Mouse (Mus musculus) bone marrow macrophage, adult 2 months (primary cell): ENCODE data around the gene Gm20388. TPM values are rescaled to one million over a fixed set of nuclear protein-coding genes. Genes with fewer than 3 reads are reported as not detected.

Experiments
- H3K27ac ChIP-seq: 2 replicates; pipeline ENCODE4 v1.5.1; 2012; ENCODE audit warnings: low read depth, low read length; ENCODE audit not compliant: insufficient read depth
- H3K4me1 ChIP-seq: 2 replicates; pipeline ENCODE4 v1.6.1; 2012; ENCODE audit warnings: low read length; ENCODE audit not compliant: control insufficient read depth, insufficient read depth
- H3K4me3 ChIP-seq: 2 replicates; pipeline ENCODE4 v1.5.1; 2012; ENCODE audit warnings: mild to moderate bottlenecking, low read length, moderate library complexity; ENCODE audit not compliant: insufficient read depth
- CTCF ChIP-seq: IDR thresholded peaks from 2 replicates; pipeline ENCODE4 v1.5.1; 2012; ENCODE audit warnings: low read depth, mild to moderate bottlenecking, low read length, moderate library complexity
- POLR2A ChIP-seq: IDR thresholded peaks from 2 replicates; pipeline ENCODE4 v1.6.1; 2012; ENCODE audit warnings: mild to moderate bottlenecking, low read depth, low read length, borderline replicate concordance
- polyA plus RNA-seq: library from polyadenylated mRNA; stranded (reverse); fragments of >200 nt; gene quantifications from 2 replicates; pipeline ENCODE4 v1.2.4, GENCODE M21; 2012; ENCODE audit not compliant: missing spikeins, insufficient read depth, insufficient read length

The Gm20388 gene
- polyA plus RNA-seq, 1 experiment, result 32.7 TPM

DNA sequence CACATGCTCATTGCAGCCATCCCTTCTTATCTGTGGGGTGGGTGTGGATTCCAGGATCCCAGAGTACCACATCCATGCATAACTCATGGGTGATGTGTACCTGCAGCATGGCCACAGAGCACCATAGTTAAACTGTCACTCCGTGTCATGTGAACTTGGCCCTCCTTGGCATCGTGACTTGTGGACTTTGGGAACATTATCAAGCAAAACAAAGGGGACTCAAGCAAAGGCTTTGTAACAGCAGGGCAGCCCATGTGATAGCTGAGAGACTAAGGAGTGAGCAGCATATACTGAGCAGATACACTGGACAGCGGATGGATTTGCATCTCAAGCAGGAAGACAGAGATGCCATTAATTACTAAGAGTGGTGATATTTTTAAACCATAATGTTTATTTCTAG is 2188.1 kb downstream of the Gm20388 start:
- Histone ChIP-seq H3K4me1 (peaks cover 2% of the 10 kb centered on the region; the same call in 1 of the 2 replicates), H3K4me3 (no peak overlapping the region), H3K27ac (no peak overlapping the region)
- no peak for TF ChIP-seq POLR2A

DNA sequence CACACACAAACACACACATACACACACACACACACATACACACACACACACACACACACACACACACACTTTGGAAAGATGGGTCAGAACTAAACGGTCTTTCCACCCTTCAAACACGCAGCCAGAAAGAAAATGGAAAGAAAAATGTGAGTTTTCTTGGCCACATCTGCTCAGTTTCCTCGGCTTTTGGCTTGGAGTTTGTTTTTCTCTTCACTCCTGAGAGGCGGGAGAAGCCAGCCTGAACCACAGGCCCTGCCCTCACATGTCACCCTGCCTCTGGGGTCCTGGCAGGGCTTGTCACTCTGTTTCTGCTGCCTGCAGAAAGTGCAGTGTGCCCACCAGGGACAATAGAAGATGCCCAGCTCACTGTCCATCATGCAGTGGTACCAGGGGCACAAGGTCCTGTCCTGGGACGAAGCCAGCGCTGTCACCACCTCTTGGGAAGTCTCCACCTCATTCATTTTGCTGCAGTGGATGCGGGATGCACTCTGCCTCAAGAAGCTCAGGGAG is 2189.1 kb downstream of the Gm20388 start:
- Histone ChIP-seq H3K4me1 (peaks cover 2% of the 10 kb centered on the region; the same call in 1 of the 2 replicates), H3K4me3 (no peak overlapping the region), H3K27ac (no peak overlapping the region)
- TF ChIP-seq CTCF, result no peak
- TF ChIP-seq POLR2A, result no peak

DNA sequence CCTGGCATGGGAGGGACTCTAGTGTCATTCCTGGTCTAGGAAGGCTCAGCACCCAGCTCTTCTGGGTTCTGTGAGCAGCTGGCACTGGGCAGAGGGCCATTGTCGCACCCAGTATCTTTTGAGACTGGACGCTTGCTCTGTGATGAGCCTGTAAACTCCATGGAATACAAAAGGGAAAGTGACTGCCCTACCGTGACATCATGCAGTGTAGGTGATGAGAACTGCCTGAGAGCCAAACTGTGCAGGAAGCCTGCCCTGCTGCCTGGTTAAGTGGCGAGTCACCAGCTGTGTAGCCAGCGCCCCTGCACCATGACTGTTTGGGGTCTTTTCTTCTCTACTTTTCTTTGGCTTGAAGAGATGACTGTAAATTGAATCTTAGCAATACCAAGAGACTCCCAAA is 2191.2 kb downstream of the Gm20388 start:
- peaks cover 11% of the 10 kb centered on the region for H3K4me1 ChIP-seq
- H3K4me3 ChIP-seq, result no peak overlapping the region
- no peak for TF ChIP-seq POLR2A
- TF ChIP-seq CTCF, result no peak
- no peak overlapping the region for H3K27ac ChIP-seq

DNA sequence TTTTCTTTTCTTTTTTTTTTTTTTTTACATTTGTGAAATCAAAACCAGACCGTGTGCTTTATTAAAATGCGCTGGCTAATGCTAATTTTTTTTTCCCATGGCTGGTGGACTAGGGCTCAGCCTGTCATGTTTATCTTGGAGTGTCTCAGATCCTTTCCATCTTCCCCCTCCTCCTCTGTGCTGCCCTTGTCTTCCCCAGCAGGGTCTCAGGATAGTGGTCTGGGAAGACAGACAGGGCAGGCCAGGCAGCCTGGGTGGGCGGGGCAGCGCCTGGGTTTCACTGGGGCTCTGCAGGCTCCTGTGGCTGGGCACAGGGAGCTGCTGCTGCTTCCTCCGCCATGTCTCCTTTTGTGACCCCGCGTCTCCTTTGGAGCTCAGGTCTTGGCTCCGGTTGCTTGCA is 2191.6 kb downstream of the Gm20388 start:
- Histone ChIP-seq H3K4me3 (no peak overlapping the region), H3K27ac (no peak overlapping the region), H3K4me1 (peaks cover 14% of the 10 kb centered on the region)
- no peak for TF ChIP-seq CTCF
- TF ChIP-seq POLR2A, result no peak

DNA sequence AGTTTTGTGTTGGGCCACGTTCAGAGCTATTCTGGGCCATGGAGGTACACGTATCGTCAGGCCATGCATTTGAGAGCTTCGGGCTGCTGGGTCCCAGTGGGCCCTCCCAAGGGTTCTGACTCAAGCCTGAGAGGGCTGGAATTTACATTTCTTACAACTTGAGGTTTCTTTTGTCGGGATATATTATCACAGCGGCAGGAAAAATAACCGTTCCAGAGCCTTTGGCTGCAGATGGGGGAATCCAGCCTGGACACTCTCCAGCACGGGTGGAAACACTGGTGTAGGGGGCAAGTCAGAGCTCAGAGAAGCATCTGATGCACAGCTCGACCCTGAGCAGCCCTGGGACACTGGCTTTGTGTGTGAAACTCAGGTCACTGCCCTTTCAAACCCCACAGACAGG is 2192.6 kb downstream of the Gm20388 start:
- Histone ChIP-seq H3K27ac (no peak overlapping the region), H3K4me3 (no peak overlapping the region), H3K4me1 (peaks cover 14% of the 10 kb centered on the region)
- no peak for TF ChIP-seq POLR2A
- TF ChIP-seq CTCF, result no peak

DNA sequence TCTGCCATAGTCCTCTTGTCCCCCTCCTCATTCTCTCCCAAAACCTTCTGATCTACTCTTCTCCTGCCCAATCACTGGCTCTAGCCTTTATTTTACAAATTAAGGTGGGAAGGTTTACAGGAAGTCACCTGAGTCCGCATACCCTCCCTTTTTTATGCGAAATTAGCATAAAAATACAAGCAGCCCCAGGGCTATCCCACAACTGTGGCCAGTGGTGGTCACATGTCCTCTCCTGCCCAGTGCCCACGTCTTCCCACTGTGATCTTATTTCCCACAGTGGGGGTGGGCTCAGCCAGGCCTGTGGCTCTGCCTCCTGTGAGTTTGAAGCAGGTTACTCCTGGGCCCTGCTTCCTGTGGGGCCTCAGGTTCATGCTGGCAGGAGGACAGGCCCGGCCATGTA is 2194.0 kb downstream of the Gm20388 start:
- no peak overlapping the region for H3K4me3 ChIP-seq
- no peak overlapping the region for H3K27ac ChIP-seq
- TF ChIP-seq POLR2A, result no peak
- no peak for TF ChIP-seq CTCF
- H3K4me1 ChIP-seq, result peaks cover 14% of the 10 kb centered on the region

DNA sequence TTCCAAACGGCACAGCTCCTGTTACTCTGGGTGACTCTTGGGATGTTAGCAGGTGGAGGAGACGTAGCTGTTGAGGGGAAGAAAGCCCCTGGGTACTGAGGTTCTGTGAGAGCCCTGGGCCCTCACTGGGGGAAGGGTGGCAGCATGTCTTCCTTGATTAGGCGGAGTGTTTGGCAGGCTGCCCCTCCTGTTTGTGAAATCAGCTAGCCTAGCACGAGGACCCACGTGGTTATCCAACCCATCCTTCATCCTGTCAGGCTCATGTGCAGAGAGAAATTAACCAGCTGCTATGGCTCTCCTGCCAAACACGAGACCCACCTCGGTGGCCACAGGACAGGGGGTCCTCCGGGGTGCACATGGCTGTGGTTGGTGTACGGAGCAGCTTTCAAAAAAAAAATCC is 2195.6 kb downstream of the Gm20388 start:
- no peak for TF ChIP-seq CTCF
- no peak for TF ChIP-seq POLR2A
- no peak overlapping the region for H3K27ac ChIP-seq
- peaks cover 21% of the 10 kb centered on the region for H3K4me1 ChIP-seq
- H3K4me3 ChIP-seq, result no peak overlapping the region

DNA sequence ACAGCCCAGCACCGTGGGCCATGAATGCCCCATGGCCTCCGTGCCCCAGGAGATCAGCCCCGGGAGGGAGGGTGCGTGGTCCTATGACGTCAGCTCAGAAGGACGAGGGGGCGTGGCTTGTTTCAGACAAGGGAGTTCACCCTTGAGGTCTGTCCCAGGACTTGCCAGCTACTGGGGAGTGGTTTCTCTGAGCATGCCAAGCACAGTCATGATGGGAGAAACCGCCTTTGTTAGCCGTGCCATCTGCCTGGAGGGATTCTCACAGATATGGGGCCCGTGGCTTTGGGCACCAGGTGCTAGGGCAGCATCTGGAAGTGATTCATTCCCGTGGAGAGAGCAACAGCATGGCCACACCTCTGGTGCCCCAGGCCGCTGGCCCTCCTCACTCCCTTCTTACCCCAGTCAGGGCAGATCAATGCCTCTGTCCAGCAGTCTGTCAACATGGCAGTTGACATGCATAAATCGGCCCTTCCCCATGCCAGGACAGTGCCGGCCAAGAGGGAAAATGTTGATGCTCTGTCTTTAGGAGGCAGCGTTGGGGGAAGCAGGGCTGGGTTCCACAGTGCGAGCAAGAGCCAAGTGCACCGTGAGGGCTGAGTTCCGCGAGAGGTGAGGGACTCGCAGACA is 2199.7 kb downstream of the Gm20388 start:
- Histone ChIP-seq H3K4me3 (no peak overlapping the region), H3K27ac (peak overlapping the region; percentile 82), H3K4me1 (peaks cover 36% of the 10 kb centered on the region)
- TF ChIP-seq POLR2A (0 out of 2 replicates have a peak, but pooled peaks have one; percentile 9), CTCF (no peak)

DNA sequence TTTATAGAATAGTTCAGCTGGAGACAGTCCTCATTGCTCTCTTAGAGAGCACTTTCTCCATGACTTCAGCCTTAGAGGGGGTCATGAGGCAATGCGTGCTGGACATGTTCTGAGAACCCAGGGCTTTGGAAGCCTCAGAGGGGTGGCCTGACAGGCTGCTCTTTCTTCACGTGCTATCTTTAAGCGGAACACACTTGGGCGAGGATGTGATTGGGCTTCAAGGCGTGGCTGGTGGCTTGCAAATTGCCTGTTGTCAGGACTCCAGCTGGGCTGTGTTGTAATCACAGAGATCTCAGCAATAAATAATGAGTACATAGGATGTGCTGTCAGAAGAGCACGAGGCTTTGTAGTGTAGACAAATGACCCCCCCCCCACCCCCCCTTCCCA is 2200.2 kb downstream of the Gm20388 start:
- Histone ChIP-seq H3K4me1 (peaks cover 36% of the 10 kb centered on the region), H3K4me3 (no peak overlapping the region), H3K27ac (peak overlapping the region; percentile 96)
- TF ChIP-seq CTCF (no peak), POLR2A (no peak)

DNA sequence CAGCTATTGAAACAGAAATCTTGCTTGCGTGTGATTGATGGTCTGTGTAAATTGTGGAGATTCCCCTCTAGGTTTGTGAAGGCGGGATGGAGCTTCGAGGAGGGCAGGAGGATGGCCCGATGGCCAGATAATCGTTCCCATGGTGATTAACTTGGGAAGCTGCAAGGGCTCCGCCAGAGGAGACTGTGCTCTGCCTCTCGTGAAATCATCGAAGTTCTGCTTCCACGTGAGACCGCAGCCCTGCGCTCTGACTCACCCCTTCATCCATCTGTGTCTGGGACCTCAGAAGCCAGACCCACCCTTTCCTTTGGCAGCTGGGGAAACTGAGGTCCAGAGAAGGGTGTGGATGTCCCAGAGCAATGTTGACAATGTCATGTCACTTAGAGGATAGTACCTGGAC is 2201.1 kb downstream of the Gm20388 start:
- Histone ChIP-seq H3K4me1 (peaks cover 32% of the 10 kb centered on the region), H3K27ac (peak overlapping the region; percentile 96), H3K4me3 (peak overlapping the region; percentile 21)
- TF ChIP-seq POLR2A (no peak), CTCF (no peak)
